Mouse (Mus musculus) embryonic stem cell, embryonic (primary cell): ENCODE measurements around the gene Miip.

Experiments used
- CTCF ChIA-PET, 4 experiments: fragments of 300-600 bp in 2 of 4; fragments of 350-600 bp in 2 of 4; sonication (Branson Sonifier 250); formaldehyde crosslinking; loops; one replicate each; lab custom pipeline; 2022; ENCODE audit warnings: inconsistent platforms in 2 of 4; lab: Charles Lee
- POLR2A ChIA-PET, 4 experiments: fragments of 300-600 bp in 2 of 4; fragments of 350-600 bp in 2 of 4; sonication (Branson Sonifier 250); formaldehyde crosslinking; loops; one replicate each; lab custom pipeline; 2022; ENCODE audit warnings: antibody characterized with exemption in 4 of 4, inconsistent platforms in 1 of 4; lab: Charles Lee

Miip gene

DNA sequence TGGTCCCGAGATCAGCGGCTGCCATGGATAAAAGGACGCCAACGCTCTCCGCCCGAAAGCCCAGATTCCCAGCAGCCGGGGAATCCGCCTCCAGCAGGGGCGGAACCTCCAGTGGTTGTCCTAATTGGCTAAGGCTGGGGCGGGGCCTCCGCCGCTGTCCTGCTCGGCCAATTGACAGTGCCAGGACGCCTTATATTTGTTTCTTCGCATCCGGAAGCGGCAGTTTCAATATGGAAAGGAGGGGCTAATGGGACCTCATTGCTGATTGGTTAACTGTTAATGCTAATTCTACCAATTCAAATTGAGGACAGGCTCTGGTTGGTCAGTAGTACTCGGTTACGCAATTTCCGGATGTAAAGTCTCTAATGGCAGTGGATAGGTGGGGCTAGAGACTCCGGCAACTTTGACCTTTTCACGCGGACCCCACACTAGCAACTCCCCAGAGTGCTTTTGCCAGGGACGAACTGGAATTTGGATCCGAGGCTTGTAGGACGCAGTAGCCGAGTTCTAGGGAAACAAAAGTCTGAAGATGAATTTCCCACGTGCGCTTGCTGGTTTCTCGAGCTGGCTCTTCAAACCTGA is at the start of gene Miip, which contains the start of gene Fv1:
TSS of gene Miip (minus strand) at position 367 of the 582 bp plus-strand sequence.
TSS of gene Fv1 (plus strand) at position 530 of the 582 bp plus-strand sequence.
- ChIA-PET CTCF (interaction anchor here in 2 of 4 experiments (0.6 to 0.7 kb wide), 2 partner anchors 18 to 227 kb away, joined by 3 to 4 read pairs; no protein-coding TSS in a partner anchor), POLR2A (interaction anchor here in 2 of 4 experiments (0.6 to 3.5 kb wide), 10 partner anchors 11 to 434 kb away, joined by 3 to 17 read pairs (median 4); partner anchors contain the start of genes Clcn6 (in 1 of the 2), Mthfr (in 1 of the 2) and Zfp933 (in 1 of the 2))

DNA sequence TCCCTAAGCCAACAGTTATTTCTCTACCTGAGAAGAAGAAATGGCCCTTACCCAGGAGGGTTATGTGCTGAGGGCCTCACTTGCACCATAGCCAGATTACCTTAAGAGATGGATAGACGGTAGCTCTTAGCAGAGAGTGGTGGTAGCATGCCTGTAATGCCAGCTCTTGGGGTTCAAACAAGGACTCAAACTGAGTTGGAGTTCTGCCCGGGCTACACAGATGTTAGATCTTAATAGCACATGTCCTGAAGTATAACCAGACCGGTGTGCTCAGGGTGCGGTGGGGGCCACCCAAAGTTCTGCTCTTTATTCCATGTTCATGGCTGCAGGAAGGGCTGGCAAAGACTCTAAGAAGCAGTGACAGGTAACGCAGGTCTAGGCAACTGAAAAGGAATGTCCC is 40.9 kb upstream of the Miip start:
- ChIA-PET CTCF (no interaction called here), POLR2A (interaction anchor here in 2 of 4 experiments (0.6 to 1.6 kb wide), 6 partner anchors 9 to 79 kb away, joined by 3 to 7 read pairs (median 4); no protein-coding TSS in a partner anchor)

DNA sequence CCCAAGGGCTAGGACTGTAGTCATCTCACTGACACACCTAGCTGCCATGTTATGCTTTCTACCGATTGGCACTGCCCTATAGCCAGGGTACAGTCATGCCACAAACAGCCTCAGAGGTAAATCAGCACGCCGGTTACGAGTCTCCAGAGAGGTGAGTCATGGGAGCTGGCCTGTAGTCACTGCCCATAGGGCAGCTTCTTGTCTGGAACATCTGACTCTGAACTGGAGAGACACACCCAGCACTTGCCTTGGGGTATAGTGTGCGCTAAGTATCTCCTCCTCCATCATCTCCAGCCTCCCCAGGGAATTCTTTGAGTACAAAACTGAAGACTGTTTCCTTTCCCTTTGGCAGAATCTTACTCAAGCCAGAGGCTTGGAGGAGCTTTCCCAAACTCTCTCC is 37.6 kb upstream of the Miip start:
- POLR2A ChIA-PET = interaction anchor here in 1 of 4 experiments (0.9 to 2.2 kb wide), 9 partner anchors 10 to 146 kb away, joined by 3 to 8 read pairs (median 5); partner anchors contain the start of genes Plod1 and Zfp984
- CTCF ChIA-PET = interaction anchor here in 2 of 4 experiments (1.0 to 2.0 kb wide), 3 partner anchors 12 to 15 kb away, joined by 3 to 6 read pairs (median 4); no protein-coding TSS in a partner anchor

DNA sequence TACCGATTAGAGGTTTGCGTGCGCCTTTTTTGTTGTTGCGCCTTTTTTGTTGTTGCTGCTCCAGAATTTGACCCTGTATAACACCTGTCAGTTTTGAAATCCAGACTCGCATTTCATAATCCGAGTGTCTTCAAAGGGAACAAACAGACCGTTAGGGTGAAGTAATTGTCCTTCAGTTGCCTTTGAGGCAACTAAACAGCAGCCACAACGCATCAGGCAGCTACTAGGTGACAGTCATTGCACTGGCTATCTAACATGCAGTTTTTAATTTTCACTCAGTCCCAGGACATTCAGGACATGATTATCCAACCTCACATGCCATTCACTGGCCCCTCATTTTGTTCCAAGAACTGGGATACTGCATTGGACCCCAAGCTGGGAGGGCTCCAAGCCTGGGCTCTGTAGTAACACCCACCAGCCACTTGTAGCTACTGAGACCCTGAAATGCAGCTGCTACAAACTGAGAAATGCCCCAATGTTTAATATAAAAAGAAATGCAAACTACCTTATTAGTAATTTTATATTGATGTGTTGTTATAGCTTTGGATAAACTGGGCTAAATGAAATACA is 36.6 kb upstream of the Miip start:
- POLR2A ChIA-PET = interaction anchor here in 3 of 4 experiments (0.6 to 2.2 kb wide), 25 partner anchors 8 to 181 kb away, joined by 3 to 8 read pairs (median 4); partner anchors contain the start of genes Clcn6 (in 1 of the 3), Mthfr (in 1 of the 3), Plod1 (in 1 of the 3) and Zfp933 (in 1 of the 3)
- CTCF ChIA-PET = interaction anchor here (0.6 to 2.0 kb wide), 10 partner anchors 13 to 160 kb away, joined by 3 to 8 read pairs (median 4); no protein-coding TSS in a partner anchor

DNA sequence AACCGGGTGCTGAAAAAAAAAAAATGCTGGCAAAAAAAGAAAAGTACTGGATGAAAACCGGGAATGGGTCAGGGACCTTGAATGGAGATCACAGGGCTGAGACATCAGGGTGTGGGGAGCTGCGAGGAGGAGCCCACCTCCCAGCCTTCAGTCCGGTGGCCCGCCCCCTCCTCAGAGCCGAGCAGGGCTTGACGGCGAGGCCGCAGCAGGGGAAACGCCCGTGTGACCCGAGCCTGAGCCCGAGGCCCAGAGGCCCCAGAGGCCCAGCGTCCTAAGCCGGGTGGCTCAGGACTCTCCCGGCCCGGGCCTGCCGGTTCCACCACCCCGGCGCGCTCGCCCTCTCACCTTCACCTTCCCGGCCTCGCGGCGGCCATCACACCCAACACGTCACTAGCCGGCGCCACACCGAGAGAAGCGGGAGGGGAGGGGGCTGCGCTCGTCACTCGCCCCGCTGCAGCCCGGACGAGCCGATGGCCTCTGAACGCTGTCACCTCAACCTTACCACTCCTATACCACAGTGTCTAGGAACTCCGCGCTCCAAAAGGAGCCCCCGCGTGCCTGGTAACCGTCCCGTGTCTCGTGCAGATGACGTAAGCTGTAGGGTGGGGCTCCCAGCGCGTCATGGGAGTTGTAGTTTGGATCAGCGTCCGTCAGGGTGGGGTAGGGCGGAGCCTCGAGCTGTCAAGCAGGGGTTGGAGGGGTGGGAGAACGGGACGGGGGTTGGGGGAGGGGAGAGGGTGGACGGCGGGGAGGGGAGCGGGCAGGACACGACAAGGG is 35.9 kb upstream of the Miip start, which contains the start of gene Mfn2:
TSS of gene Mfn2 (minus strand) at position 392 of the 777 bp plus-strand sequence.
- ChIA-PET CTCF (interaction anchor here in 3 of 4 experiments (0.6 to 2.0 kb wide), 6 partner anchors 13 to 49 kb away, joined by 3 to 8 read pairs (median 4); partner anchors contain the start of gene Plod1 (in 1 of the 3)), POLR2A (interaction anchor here (0.6 to 2.2 kb wide), 25 partner anchors 7 to 179 kb away, joined by 3 to 11 read pairs (median 4); partner anchors contain the start of genes Clcn6 (in 1 of the 4), Mthfr (in 1 of the 4) and Zfp933 (in 1 of the 4))

DNA sequence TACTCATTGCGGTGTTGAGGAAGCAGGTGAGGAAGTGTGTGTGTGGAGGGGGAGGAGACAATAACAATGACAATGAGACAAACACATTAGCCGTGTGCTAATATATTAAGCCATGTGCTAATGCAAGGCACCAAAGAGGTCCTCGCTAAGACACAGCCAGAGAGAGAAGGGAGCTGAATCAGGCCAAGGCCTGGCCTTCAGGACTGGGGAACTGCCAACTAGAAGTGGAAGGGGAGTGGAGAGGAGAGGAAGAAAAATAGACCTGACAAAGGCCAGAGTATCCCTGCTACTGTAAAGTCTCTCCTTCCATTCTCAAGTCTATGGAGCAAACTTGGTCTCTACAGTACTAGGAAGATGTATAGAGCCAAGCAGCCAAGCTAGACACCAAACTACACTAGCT is 35.0 kb upstream of the Miip start:
- ChIA-PET POLR2A (interaction anchor here in 2 of 4 experiments (0.7 to 2.1 kb wide), 11 partner anchors 9 to 135 kb away, joined by 3 to 11 read pairs (median 4); partner anchors contain the start of genes Clcn6 (in 1 of the 2) and Mthfr (in 1 of the 2)), CTCF (interaction anchor here in 3 of 4 experiments (1.0 to 2.0 kb wide), 3 partner anchors 9 to 15 kb away, joined by 3 to 8 read pairs (median 3); no protein-coding TSS in a partner anchor)

DNA sequence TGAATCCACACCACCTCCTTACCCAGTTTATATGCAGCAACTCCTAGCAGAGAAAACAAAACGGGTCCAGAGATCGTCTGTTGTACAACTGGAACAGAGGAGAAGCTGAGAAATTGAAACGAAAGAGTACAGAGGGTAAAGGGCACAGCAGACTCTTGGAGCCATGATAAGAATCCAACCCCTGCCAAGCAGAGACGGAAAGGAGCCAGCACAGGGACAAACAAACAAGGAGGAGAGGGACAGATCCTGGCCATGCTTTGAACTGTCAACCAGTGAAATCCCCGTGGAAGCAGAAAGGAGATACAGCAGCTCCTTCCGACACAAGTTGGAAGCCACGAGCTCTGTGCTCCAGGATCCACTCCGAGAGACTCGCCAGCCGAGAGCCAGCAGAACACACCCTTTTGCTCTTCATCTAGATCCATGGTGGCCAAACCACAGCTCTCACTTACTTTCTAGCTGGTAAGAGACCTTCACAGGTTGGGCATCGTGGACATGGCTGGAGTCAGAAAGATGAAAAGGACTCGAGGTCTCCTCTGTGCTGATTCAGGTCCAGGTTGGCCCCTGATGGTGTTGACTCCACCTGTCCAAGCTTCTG is 34.4 kb upstream of the Miip start:
- POLR2A ChIA-PET = interaction anchor here in 2 of 4 experiments (1.0 to 3.3 kb wide), 6 partner anchors 10 to 136 kb away, joined by 3 to 15 read pairs (median 8); partner anchors contain the start of genes Clcn6 (in 1 of the 2) and Mthfr (in 1 of the 2)
- CTCF ChIA-PET = interaction anchor here in 1 of 4 experiments (1.0 kb wide), 1 partner anchor 10 kb away, joined by 3 read pairs; no protein-coding TSS in a partner anchor

DNA sequence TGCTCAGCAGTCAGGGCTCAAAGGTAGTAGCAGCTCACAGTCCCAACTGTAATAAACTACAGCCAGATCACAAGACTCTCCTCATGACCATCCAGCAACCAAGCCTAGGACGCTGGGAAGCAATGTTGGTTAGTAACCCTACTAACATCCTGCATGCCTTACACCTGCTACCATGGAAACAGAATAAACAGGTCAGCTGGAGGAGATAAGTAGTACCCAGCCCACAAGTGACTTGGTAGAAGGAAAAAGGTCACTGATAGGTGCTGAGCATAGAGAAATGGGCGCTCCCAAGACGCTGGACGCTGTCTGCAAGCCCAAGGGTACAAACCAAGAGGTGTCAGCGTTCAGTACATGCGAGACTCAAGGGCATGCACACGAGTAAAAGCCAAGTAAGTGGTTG is 31.8 kb upstream of the Miip start:
- ChIA-PET CTCF (interaction anchor here in 1 of 4 experiments (0.6 kb wide), 1 partner anchor 8 kb away, joined by 5 read pairs; no protein-coding TSS in a partner anchor), POLR2A (interaction anchor here in 1 of 4 experiments (0.8 to 3.3 kb wide), 4 partner anchors 8 to 28 kb away, joined by 3 to 15 read pairs (median 6); no protein-coding TSS in a partner anchor)

DNA sequence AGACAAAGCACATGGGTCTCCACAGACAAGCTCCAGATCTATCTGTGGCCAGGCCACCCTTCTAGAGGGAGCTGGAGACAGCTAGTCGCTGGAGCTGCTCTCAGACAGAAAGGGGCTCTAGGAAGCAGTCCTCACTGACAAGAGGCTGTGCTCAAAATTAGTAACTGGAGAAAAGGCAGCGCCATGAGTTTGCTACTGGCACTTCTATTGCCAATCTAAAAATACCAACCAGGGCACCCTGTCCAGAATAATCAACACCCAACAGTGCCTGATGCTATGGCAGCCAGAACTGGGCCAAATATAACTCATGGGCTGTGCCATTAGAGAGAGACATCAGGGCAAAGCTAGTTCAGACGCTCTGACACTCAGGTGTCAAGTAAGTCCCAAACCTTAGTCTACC is 28.7 kb upstream of the Miip start:
- ChIA-PET CTCF (interaction anchor here in 1 of 4 experiments (1.0 kb wide), 1 partner anchor 21 kb away, joined by 3 read pairs; no protein-coding TSS in a partner anchor), POLR2A (interaction anchor here in 2 of 4 experiments (0.6 to 1.7 kb wide), 5 partner anchors 8 to 41 kb away, joined by 3 to 5 read pairs (median 4); no protein-coding TSS in a partner anchor)

DNA sequence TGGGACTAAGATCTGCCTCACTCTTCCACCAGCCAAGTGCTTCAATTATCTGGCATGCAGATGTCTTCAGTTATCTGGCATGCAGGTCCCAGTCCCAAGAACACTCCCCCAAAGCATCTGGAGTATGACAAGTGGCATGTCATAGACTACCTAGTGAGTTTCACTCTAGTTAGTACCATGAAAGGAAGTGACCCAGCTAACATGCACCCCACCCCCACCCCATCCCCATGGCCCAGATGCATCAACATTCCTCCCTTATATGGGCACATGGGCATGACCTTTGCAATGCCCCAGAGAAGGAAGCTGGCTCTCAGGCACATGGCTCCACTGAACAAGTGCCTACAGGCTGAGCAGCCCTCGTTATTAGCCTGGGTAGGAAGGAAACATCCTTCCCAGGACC is 27.8 kb upstream of the Miip start:
- CTCF ChIA-PET = no interaction called here
- POLR2A ChIA-PET = interaction anchor here in 3 of 4 experiments (0.5 to 1.7 kb wide), 7 partner anchors 9 to 28 kb away, joined by 3 to 7 read pairs (median 4); partner anchors contain the start of genes Fv1 (in 1 of the 3) and Miip (in 1 of the 3)

DNA sequence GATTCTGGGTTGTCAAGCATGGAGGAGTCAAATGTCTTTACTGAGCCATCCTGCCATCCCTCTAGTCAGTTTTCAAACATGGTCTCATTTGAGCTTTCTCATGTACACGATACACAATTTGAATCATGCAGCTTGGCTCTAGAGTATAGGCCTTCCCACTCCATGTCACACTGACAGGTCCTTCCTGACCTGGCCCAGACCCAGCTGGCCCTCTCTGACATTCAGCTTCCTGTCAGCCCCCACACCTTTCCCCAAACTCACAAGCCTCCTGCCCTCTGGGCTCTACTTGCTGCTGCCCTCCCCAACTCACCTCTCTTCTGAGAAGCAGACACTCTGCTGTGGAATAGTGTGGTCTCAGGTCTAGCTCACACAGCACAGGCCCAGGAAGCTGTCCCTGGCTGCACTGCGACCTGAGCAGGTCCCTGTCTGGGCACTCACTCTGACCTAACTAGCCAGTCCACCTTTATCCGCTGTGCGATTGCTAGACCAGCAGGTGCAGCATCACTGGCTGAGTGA is 27.3 kb upstream of the Miip start:
- ChIA-PET CTCF (no interaction called here), POLR2A (interaction anchor here in 2 of 4 experiments (1.0 to 1.7 kb wide), 3 partner anchors 9 to 13 kb away, joined by 3 to 4 read pairs (median 4); no protein-coding TSS in a partner anchor)

DNA sequence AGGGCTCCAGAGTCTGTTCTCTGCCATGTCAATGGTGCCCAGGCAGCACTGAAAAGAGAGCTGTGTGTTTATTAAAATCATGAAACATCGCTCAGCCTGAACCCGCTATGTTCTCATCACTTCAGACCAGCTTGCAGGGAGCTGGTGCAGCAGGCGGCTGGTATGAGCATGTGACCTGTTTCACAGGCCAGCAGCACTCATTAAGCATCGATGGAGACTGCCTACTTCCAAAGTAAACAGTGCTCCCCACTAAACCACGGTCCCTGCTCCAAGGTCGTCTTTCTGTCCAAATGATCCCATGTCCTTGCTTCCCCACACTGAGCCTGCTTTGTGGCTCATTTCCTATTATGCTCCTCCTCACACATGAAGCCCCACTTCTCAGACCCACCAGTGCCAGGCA is 21.7 kb upstream of the Miip start:
- POLR2A ChIA-PET = interaction anchor here in 2 of 4 experiments (0.7 to 1.7 kb wide), 5 partner anchors 15 to 32 kb away, joined by 3 to 6 read pairs (median 3); no protein-coding TSS in a partner anchor
- CTCF ChIA-PET = interaction anchor here in 2 of 4 experiments (1.1 to 1.3 kb wide), 2 partner anchors 11 to 15 kb away, joined by 3 to 4 read pairs; partner anchors contain the start of gene Mfn2 (in 1 of the 2)

DNA sequence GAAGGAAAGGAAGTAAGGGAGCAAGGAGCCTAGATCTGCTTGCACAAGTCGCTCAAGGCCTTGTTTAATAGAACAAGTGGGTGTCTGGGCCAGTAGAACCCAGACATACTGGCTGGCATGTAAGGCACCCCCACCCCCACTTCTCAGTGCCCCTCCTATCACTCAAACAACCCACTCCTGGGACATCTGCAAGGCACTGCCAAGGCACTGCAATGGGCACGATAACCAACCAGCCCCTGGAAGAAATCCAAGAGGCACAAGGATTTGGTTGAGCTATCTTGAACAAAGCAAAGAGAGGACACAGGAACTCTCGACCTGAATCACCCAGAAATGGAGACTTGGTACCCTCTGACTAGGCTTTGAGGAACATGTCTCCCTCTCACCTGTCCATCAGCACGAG is 19.6 kb upstream of the Miip start:
- ChIA-PET POLR2A (interaction anchor here in 1 of 4 experiments (0.6 kb wide), 1 partner anchor 36 kb away, joined by 6 read pairs; no protein-coding TSS in a partner anchor), CTCF (no interaction called here)

DNA sequence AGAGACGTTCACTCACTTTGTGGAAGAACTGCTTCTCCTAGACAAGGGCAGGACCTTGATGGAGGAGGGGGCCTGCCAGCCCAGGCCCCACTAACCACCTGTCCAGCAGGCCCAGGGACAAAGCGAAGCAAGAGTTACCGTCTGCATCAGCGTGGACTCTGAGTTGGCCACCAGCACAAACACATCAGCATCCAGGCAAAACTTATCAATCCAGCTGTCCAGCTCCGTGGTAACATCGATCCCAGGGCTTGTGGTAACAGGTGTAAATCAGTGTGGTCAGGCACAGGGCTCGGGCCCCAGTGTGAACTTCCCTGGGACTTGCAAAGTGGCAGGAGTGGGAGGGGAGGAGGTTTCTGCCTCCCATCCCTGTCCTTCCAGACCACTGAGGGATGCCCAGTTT is 18.7 kb upstream of the Miip start:
- CTCF ChIA-PET = no interaction called here
- POLR2A ChIA-PET = interaction anchor here in 2 of 4 experiments (1.4 to 1.7 kb wide), 2 partner anchors 9 to 16 kb away, joined by 4 read pairs; no protein-coding TSS in a partner anchor

DNA sequence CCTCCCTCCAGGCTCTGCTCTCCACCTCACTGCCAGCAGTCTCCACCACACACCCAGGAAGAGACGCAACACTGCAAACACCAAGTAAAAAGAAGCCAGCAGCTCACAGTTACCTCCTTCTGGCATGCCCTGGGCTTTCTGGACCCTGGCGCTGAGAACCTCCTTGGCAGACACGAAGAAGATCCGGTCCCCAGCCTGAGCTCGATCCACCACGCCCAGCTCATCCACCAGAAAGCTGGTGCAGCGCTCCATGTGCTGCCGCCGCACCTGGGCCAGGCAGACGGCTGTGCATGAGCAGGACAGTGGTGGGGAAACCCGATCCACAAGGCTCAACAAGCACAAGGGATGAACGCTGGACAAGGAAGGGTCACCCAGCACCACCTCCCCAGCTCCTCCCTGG is 17.5 kb upstream of the Miip start:
- CTCF ChIA-PET = interaction anchor here in 3 of 4 experiments (0.6 to 1.1 kb wide), 3 partner anchors 17 to 129 kb away, joined by 3 read pairs; partner anchors contain the start of genes Fv1 (in 1 of the 3) and Miip (in 1 of the 3)
- POLR2A ChIA-PET = interaction anchor here in 3 of 4 experiments (0.9 to 3.3 kb wide), 11 partner anchors 9 to 68 kb away, joined by 3 to 15 read pairs (median 4); no protein-coding TSS in a partner anchor

DNA sequence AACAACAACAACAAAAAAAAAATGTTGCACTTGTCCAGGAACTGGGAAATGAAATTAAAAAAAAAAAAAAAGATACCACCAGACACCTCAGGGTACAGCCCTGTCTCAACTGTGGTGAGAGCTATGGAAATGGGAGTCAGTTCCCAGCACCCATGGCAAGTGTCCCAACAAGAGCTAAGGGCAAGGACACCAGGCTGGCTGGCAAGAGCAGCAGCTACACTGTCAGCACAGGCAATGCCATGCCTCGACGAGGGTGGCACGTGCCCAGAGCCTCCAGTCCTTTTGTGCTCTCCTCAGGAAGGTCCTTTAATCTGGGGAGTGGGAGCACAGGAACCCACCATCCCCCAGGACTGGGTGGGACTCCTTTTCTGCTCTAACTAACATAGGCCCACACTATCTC is 15.5 kb upstream of the Miip start:
- POLR2A ChIA-PET = interaction anchor here in 2 of 4 experiments (0.9 to 3.4 kb wide), 6 partner anchors 8 to 54 kb away, joined by 3 to 16 read pairs (median 3); no protein-coding TSS in a partner anchor
- CTCF ChIA-PET = interaction anchor here in 1 of 4 experiments (0.7 kb wide), 1 partner anchor 545 kb away, joined by 6 read pairs; no protein-coding TSS in a partner anchor
